ENCODE assay signal across 22 mouse cellular contexts in the genomic region with DNA sequence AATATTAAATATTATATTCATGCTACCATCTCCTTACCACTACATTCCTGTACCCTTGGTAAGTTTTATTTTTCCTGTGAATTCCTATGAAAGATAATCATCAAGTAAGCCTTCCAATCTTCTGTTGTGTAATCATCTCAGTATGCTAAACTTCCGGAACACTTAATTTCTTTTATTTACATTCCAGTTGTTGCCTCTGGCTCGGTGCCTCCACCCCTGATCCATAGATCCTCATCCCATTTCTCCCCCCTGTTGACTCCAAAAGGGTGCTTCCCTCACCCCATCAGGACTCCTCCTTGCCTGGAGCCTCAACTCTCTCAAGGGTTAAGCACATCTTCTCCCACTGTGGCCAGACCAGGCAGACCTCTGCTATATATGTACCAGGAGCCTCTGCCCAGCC.
DNase-seq lines count a peak whose midpoint lies in the region; ATAC-seq and TF ChIP-seq lines count a peak whose summit lies in the region.
"Had no signal": no experiment of that assay in that cellular context is flagged by ENCODE, and none has a peak within 500 bp of the region (broad histone marks: within the 10 kb centered on the region; RNA-seq: fewer than 3 reads in every experiment).

No protein-coding gene starts in this region.

- no peaks in the 10 kb centered on the region for H3K4me1 ChIP-seq in lung, embryonic 15.5 days
- H3K4me1 ChIP-seq in lung, postnatal 0 days (ENCODE audit: insufficient read depth, low read depth, low read length), result no peaks in the 10 kb centered on the region
- no peaks in the 10 kb centered on the region for H3K4me1 ChIP-seq in lung, adult 2 months (ENCODE audit: control insufficient read depth, insufficient read depth, low read length)
- H3K4me1 ChIP-seq: embryonic facial prominence, embryonic 13.5 days; embryonic facial prominence, embryonic 15.5 days; forebrain, embryonic 10.5 days; forebrain, embryonic 12.5 days had no signal

- no peak for TF ChIP-seq POLR2A in lung, adult 2 months (IDR thresholded peaks at IDR 0.05; ENCODE audit: borderline replicate concordance, extremely low read depth, low read depth, low read length)

- no peak overlapping the region for H3K9ac ChIP-seq in lung, embryonic 15.5 days
- H3K9ac ChIP-seq in lung, postnatal 0 days (replicated peaks; ENCODE audit: low read depth), result no peak overlapping the region
- H3K9ac ChIP-seq: embryonic facial prominence, embryonic 13.5 days; embryonic facial prominence, embryonic 15.5 days; forebrain, embryonic 12.5 days had no signal

- WGBS in lung, embryonic 15.5 days, result 50% methylated on average over 2 of the region's 2 CpGs
- WGBS in lung, postnatal 0 days, result 32% methylated on average over 2 of the region's 2 CpGs
- WGBS in lung, adult 2 months, result 49% methylated on average over 2 of the region's 2 CpGs

- H3K4me2 ChIP-seq in lung, embryonic 15.5 days, result no peak overlapping the region
- H3K4me2 ChIP-seq in lung, postnatal 0 days (replicated peaks; ENCODE audit: low read depth, low read length), result no peak overlapping the region
- H3K4me2 ChIP-seq: embryonic facial prominence, embryonic 13.5 days; embryonic facial prominence, embryonic 15.5 days; forebrain, embryonic 12.5 days had no signal

- ATAC-seq in lung, embryonic 15.5 days (ENCODE audit: borderline replicate concordance, extremely low read depth, low FRiP score, low TSS enrichment), result peak; percentile 52; the same call in 1 of the 2 replicates
- peak; percentile 70 for ATAC-seq in lung, postnatal 0 days
- ATAC-seq: forebrain, embryonic 14.5 days; forebrain, embryonic 16.5 days had no signal

- no peak for DNase-seq in lung, postnatal 14 days
- peak; percentile 63 for DNase-seq in lung, postnatal 0 days (ENCODE audit: low spot score)
- DNase-seq in lung, adult 2 months, result no peak
- DNase-seq in fat pad, adult 2 months (ENCODE audit: extremely low read depth, low read depth, low spot score), result peak; percentile 1
- DNase-seq in thymus, postnatal 36 days, result no peak
- DNase-seq: adrenal gland, adult 2 months; adrenal gland, postnatal 10 days; adrenal gland, postnatal 25 days; cerebellum, adult 11 months; cerebellum, adult 18-20 months; cerebellum, adult 8-10 months; cerebellum, adult 9-11 months; cerebellum, postnatal 14 days; cerebellum, postnatal 36 days; embryo, embryonic 11 days had no signal

- TF ChIP-seq CTCF in lung, postnatal 0 days (IDR thresholded peaks at IDR 0.05), result no peak
- no peak for TF ChIP-seq CTCF in lung, adult 2 months (IDR thresholded peaks at IDR 0.05; ENCODE audit: insufficient read depth, low read length)

- peak; percentile 50; the same call in 1 of the 2 replicates for TF ChIP-seq EP300 in lung, postnatal 0 days (IDR thresholded peaks at IDR 0.05)

- no peak overlapping the region for H3K4me3 ChIP-seq in lung, embryonic 15.5 days
- H3K4me3 ChIP-seq in lung, postnatal 0 days (ENCODE audit: low read depth, low read length), result no peak overlapping the region
- H3K4me3 ChIP-seq in lung, adult 2 months (replicated peaks; ENCODE audit: extremely low read depth, low read depth, low read length), result no peak overlapping the region
- H3K4me3 ChIP-seq: embryonic facial prominence, embryonic 13.5 days; embryonic facial prominence, embryonic 15.5 days; forebrain, embryonic 10.5 days; forebrain, embryonic 12.5 days had no signal

- H3K9me3 ChIP-seq in lung, embryonic 15.5 days, result no peaks in the 10 kb centered on the region
- H3K9me3 ChIP-seq in lung, postnatal 0 days (ENCODE audit: low read length), result no peaks in the 10 kb centered on the region
- H3K9me3 ChIP-seq: embryonic facial prominence, embryonic 13.5 days; embryonic facial prominence, embryonic 15.5 days; forebrain, embryonic 12.5 days had no signal

- H3K27me3 ChIP-seq in lung, embryonic 15.5 days, result no peaks in the 10 kb centered on the region
- no peaks in the 10 kb centered on the region for H3K27me3 ChIP-seq in lung, postnatal 0 days (replicated peaks; ENCODE audit: insufficient read depth, low read length)
- H3K27me3 ChIP-seq: embryonic facial prominence, embryonic 13.5 days; embryonic facial prominence, embryonic 15.5 days; forebrain, embryonic 12.5 days had no signal

- H3K36me3 ChIP-seq in lung, embryonic 15.5 days, result no peaks in the 10 kb centered on the region
- no peaks in the 10 kb centered on the region for H3K36me3 ChIP-seq in lung, postnatal 0 days (ENCODE audit: insufficient read depth, low read length)
- H3K36me3 ChIP-seq: embryonic facial prominence, embryonic 13.5 days; embryonic facial prominence, embryonic 15.5 days; forebrain, embryonic 10.5 days; forebrain, embryonic 12.5 days had no signal

- no peak overlapping the region for H3K27ac ChIP-seq in lung, embryonic 15.5 days
- H3K27ac ChIP-seq in lung, postnatal 0 days (ENCODE audit: low read length), result peak overlapping the region; percentile 51; the same call in 1 of the 2 replicates
- H3K27ac ChIP-seq: embryonic facial prominence, embryonic 13.5 days; embryonic facial prominence, embryonic 15.5 days; forebrain, embryonic 10.5 days; forebrain, embryonic 12.5 days had no signal

Comparison
In these comparisons a context has a peak if more than half of its experiments do, and no peak if none do; other contexts are left out.
1. DNase-seq: peak in lung, postnatal 0 days (single experiment) and fat pad, adult 2 months (single experiment); none in lung, postnatal 14 days (single experiment), lung, adult 2 months (single experiment) and thymus, postnatal 36 days (0 of 2).